Mouse (Mus musculus) midbrain, embryonic 14.5 days (tissue): ENCODE data around the gene Zmat5. TPM values are rescaled to one million over a fixed set of nuclear protein-coding genes. Genes with fewer than 3 reads are reported as not detected.

ENCODE experiments used
- ATAC-seq: fragments of 200-750 bp; cut with Nextera tagmentation; 2 replicates; pipeline ENCODE4 v1.8.0; 2017; ENCODE audit warnings: moderate number of reproducible peaks, moderate library complexity; ENCODE audit not compliant: low FRiP score, low TSS enrichment
- DNase-seq: peaks from one replicate; pipeline ENCODE4 v3.0.0-alpha.2; 2015
- H3K27ac ChIP-seq: fragments of 300-500 bp; sonication (generic); replicated peaks from 2 replicates; pipeline ENCODE4 v1.5.1; 2014; ENCODE audit warnings: mild to moderate bottlenecking, low read depth, low read length, moderate library complexity
- H3K27me3 ChIP-seq: fragments of 300-500 bp; sonication (generic); 2 replicates; pipeline ENCODE4 v1.6.1; 2014; ENCODE audit warnings: low read length, control low read depth, mixed read lengths; ENCODE audit not compliant: control insufficient read depth, insufficient read depth
- H3K36me3 ChIP-seq: fragments of 300-500 bp; sonication (generic); 2 replicates; pipeline ENCODE4 v1.6.1; 2014; ENCODE audit warnings: low read length, control low read depth; ENCODE audit not compliant: control insufficient read depth, insufficient read depth
- H3K4me1 ChIP-seq: fragments of 300-500 bp; sonication (generic); 2 replicates; pipeline ENCODE4 v1.6.1; 2014; ENCODE audit warnings: mild to moderate bottlenecking, antibody characterized with exemption, low read length, control low read depth; ENCODE audit not compliant: control insufficient read depth, insufficient read depth
- H3K4me2 ChIP-seq: fragments of 300-500 bp; sonication (generic); 2 replicates; pipeline ENCODE4 v1.6.1; 2014; ENCODE audit warnings: mild to moderate bottlenecking, low read length, moderate library complexity
- H3K4me3 ChIP-seq: fragments of 300-500 bp; sonication (generic); replicated peaks from 2 replicates; pipeline ENCODE4 v1.5.1; 2014; ENCODE audit warnings: low read depth, low read length
- H3K9ac ChIP-seq: fragments of 300-500 bp; sonication (generic); replicated peaks from 2 replicates; pipeline ENCODE4 v1.6.1; 2014; ENCODE audit warnings: mild to moderate bottlenecking, low read length, moderate library complexity
- H3K9me3 ChIP-seq: fragments of 300-500 bp; sonication (generic); 2 replicates; pipeline ENCODE4 v1.6.1; 2016; ENCODE audit warnings: low read length, control low read depth, mixed read lengths; ENCODE audit not compliant: control insufficient read depth
- WGBS: fragments of 180-500 bp; shearing (Covaris S2); extraction: QIAGEN DNeasy Blood & Tissue Kit; methylation state at CpG from one replicate; pipeline ENCODE4 v1.1.7; 2014; 5-methylcytosine and 5-hydroxymethylcytosine counted together
- polyA plus RNA-seq: library from polyadenylated mRNA; unstranded; fragments of >200 nt; fragmentation: Nextera tagmentation; extraction: Ambion mirVana; gene quantifications from 2 replicates; pipeline ENCODE4 v1.2.1, GENCODE M21; 2014

Gene Zmat5
- polyA plus RNA-seq, 1 experiment from 2014 or later, result 60.0 TPM

DNA sequence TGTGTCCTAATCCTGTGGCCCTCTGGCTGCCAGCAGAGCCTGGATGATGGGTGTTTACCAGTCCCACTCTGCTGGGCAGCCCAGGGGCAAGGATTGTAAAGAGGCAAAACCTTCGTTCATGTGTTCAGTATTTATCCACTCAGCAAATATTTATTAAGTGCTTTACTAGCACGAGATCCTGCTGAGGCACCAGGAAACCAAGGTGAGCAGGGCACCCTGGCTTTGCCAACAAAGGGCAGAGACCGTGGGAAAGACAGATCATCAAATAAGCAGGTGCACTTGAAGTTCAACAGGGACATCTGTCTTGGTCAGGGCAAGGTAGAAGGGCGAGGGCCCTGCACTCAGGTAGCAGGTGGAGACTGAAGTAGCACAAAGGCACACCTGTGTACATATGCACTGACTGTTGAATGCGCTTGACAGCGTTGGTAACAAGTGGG lies 29.3 kb upstream of the Zmat5 start:
- Histone ChIP-seq H3K36me3 (peaks cover 70% of the 10 kb centered on the region), H3K4me2 (no peak overlapping the region), H3K4me3 (no peak overlapping the region), H3K4me1 (no peaks in the 10 kb centered on the region), H3K9ac (no peak overlapping the region), H3K9me3 (no peaks in the 10 kb centered on the region), H3K27me3 (no peaks in the 10 kb centered on the region), H3K27ac (no peak overlapping the region)
- 93% methylated on average over 6 of the region's 6 CpGs for WGBS
- no peak for ATAC-seq
- DNase-seq, result no peak

DNA sequence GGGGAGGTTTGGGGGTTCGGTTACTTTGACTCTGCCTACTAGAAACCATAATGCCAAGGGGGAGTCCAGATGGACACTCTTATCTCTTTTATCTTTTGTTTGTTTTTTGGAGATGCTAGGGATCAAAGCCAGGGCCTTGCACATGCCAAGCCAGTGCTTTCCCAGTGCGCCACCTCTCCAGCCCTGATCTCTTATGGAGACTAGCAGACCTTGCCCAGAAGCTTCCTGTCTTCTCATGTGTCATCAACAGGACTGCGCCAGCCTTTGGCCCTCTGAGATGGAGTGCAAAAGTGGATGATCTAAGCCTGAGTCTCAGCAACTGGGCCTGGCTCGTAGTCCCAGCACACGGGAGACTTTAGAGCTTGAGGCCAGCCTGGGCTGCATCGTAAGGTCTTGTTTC lies 28.8 kb upstream of the Zmat5 start:
- Histone ChIP-seq H3K27ac (no peak overlapping the region), H3K9me3 (no peaks in the 10 kb centered on the region), H3K4me3 (no peak overlapping the region), H3K27me3 (no peaks in the 10 kb centered on the region), H3K4me1 (no peaks in the 10 kb centered on the region), H3K9ac (no peak overlapping the region), H3K36me3 (peaks cover 67% of the 10 kb centered on the region), H3K4me2 (no peak overlapping the region)
- ATAC-seq (no peak), DNase-seq (no peak)
- WGBS, result 93% methylated on average over 6 of the region's 6 CpGs

DNA sequence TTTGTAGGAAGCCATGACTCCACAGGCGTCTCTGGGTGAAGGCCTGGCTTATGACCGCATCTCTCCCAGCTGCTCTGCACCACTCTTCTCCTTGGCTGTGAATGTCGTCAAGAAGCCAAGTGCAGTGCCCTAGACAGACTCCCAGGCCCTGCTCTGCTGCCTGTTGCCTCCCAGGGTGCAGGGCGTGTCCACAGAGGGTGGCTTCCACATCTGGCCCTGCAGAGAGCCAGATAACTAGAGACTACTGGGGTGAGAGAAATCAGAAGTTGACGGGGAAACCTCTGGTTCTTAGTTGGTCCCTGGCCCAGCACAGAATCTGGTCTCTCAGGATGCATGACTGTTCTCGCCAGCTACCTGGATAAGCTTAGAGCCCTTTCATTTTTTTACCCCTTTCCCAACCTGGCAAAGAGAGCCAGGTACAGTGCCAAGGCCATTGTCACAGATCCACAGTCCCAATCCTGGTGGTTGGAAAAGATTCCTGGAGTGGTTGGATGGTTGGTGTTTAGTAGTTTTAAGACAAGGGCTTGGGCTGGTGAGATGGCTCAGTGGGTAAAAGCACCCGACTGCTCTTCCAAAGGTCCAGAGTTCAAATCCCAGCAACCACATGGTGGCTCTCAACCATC lies 27.1 kb upstream of the Zmat5 start:
- DNase-seq (no peak), ATAC-seq (no peak)
- no peak overlapping the region for H3K4me3 ChIP-seq
- no peaks in the 10 kb centered on the region for H3K27me3 ChIP-seq
- 94% methylated on average over 7 of the region's 7 CpGs for WGBS
- no peak overlapping the region for H3K27ac ChIP-seq
- H3K4me2 ChIP-seq, result no peak overlapping the region
- peaks cover 77% of the 10 kb centered on the region for H3K36me3 ChIP-seq
- H3K9ac ChIP-seq, result no peak overlapping the region
- H3K9me3 ChIP-seq, result no peaks in the 10 kb centered on the region
- H3K4me1 ChIP-seq, result no peaks in the 10 kb centered on the region

DNA sequence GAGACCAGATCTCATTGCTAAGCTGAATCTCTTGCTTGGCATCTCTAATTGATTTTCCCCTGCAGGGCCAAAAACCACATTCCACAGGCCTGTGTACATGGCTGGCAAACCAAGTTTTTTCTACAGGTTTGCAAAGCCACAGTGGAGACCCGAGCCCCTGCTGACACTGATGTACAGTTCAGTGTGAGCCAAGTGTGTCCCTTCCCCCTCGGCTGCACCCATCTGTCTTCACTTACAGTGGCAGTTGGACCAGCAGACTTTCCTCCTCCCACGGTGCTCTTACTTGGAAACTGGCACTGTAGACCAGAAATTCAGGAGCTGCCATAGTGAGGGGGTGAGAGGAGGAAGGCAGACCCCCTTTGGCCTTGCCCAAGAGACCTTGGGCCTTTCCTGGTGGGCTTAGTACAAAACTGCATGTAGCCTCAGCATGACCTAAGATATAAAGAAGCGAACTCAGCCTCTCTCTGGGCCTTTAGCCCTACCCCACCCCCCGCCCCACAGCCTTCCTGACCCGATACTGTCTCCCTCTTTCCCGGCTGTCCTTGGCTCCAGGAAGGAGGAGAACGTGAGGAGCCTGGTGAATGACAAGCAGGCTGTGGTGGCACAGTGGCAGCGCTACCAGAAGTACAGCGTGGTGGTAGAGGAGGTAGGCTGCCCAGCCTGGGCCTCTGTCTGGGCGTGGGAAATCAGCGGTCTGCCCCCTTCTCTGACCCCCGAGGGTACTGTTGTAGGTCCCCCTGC lies 25.6 kb upstream of the Zmat5 start:
- no peaks in the 10 kb centered on the region for H3K27me3 ChIP-seq
- no peaks in the 10 kb centered on the region for H3K4me1 ChIP-seq
- no peaks in the 10 kb centered on the region for H3K9me3 ChIP-seq
- H3K9ac ChIP-seq, result no peak overlapping the region
- ATAC-seq, result no peak
- H3K4me3 ChIP-seq, result no peak overlapping the region
- peaks cover 78% of the 10 kb centered on the region for H3K36me3 ChIP-seq
- H3K4me2 ChIP-seq, result no peak overlapping the region
- no peak overlapping the region for H3K27ac ChIP-seq
- 88% methylated on average over 13 of the region's 13 CpGs for WGBS
- DNase-seq, result no peak

DNA sequence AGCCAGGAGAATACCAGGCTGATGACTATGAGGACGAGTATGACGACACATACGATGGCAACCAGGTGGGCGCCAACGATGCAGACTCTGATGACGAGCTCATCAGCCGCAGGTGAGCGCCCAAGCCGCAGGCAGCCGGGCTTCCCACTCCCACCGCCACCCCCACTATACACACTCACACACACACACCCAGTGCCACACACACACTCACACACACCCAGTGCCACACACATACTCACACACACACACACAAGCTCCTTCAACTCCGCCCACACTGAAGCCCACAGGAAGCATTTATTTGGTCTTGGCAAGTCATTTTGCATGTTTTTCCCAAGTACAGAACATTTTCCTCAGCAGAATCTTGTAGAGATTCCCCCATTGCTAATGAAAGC lies 25.0 kb upstream of the Zmat5 start:
- no peaks in the 10 kb centered on the region for H3K4me1 ChIP-seq
- no peaks in the 10 kb centered on the region for H3K27me3 ChIP-seq
- ATAC-seq, result no peak
- H3K4me3 ChIP-seq, result no peak overlapping the region
- DNase-seq, result no peak
- H3K27ac ChIP-seq, result no peak overlapping the region
- peaks cover 78% of the 10 kb centered on the region for H3K36me3 ChIP-seq
- WGBS, result 94% methylated on average over 12 of the region's 12 CpGs
- H3K4me2 ChIP-seq, result no peak overlapping the region
- no peaks in the 10 kb centered on the region for H3K9me3 ChIP-seq
- H3K9ac ChIP-seq, result no peak overlapping the region

DNA sequence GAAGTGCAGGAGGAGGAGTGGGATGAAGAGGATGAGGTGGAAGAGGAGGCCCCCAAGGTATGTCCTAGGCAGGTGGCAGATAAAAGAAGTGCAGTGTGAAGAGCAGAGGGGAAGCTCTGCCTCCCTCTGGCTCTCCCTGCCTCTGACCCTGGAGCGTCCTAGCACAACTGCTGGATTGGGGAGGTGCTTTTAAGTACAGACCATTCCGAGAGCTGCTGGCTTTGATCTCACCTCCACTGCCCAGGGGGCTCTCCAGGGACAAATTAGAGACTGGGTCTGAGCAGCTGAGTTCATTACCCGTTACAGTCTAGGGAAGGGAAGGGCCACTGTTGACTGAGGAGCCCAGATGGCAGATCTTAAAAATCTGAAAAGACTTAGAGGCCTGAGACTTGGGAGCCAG lies 24.4 kb upstream of the Zmat5 start:
- no peak overlapping the region for H3K4me3 ChIP-seq
- H3K4me2 ChIP-seq, result no peak overlapping the region
- H3K36me3 ChIP-seq, result peaks cover 74% of the 10 kb centered on the region
- DNase-seq, result no peak
- no peak; the same call in 1 of the 2 replicates for ATAC-seq
- H3K27me3 ChIP-seq, result no peaks in the 10 kb centered on the region
- 45% methylated on average over 3 of the region's 3 CpGs for WGBS
- H3K9me3 ChIP-seq, result no peaks in the 10 kb centered on the region
- no peak overlapping the region for H3K9ac ChIP-seq
- H3K27ac ChIP-seq, result no peak overlapping the region
- H3K4me1 ChIP-seq, result no peaks in the 10 kb centered on the region

DNA sequence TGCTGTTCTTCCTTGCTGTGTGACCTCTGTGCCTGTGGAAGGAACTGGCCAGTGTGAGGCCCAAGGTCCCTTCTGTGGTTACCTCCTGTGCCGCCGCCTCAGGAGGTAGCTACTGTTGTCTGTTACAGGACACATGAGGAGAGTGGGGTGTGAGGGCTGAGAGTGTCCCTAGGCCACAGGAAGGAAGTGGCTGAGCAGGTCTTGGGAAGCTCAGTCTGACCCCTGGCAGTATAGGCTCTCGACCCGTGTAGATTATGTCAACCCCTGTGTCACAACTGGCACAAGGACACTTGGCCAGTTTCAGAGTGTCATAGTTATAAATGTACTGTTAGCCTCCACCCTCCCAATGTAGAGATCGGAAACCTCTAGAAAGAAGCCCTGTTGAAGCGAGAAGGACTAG lies 21.0 kb upstream of the Zmat5 start:
- DNase-seq (no peak), ATAC-seq (no peak)
- WGBS, result 92% methylated on average over 6 of the region's 6 CpGs
- H3K9me3 ChIP-seq, result no peaks in the 10 kb centered on the region
- no peak overlapping the region for H3K27ac ChIP-seq
- peaks cover 52% of the 10 kb centered on the region for H3K36me3 ChIP-seq
- H3K4me3 ChIP-seq, result no peak overlapping the region
- no peaks in the 10 kb centered on the region for H3K4me1 ChIP-seq
- H3K9ac ChIP-seq, result no peak overlapping the region
- H3K27me3 ChIP-seq, result no peaks in the 10 kb centered on the region
- no peak overlapping the region for H3K4me2 ChIP-seq

DNA sequence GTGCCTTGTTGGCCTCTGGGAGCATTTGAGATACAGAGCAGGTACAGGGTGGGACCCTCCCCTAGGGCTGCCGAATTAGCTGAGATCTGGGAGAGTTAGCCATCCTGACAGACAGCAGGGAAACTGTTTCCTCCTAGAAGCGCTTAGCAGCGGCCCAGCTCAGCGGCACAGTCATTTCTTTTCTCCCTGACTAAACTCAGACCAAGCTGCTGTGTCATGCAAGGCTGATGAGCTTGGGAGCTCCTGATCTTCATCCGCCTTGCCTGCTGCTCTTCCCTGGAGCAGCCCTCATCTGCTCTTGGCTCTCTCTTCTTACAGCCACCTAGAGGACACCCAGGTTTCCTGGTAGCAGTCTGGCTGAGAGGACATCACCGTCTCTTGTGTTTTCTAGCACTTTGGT lies 20.3 kb upstream of the Zmat5 start:
- ATAC-seq, result no peak
- 80% methylated on average over 6 of the region's 6 CpGs for WGBS
- peaks cover 48% of the 10 kb centered on the region for H3K36me3 ChIP-seq
- no peak overlapping the region for H3K27ac ChIP-seq
- H3K4me1 ChIP-seq, result no peaks in the 10 kb centered on the region
- no peak overlapping the region for H3K4me3 ChIP-seq
- H3K9me3 ChIP-seq, result no peaks in the 10 kb centered on the region
- no peaks in the 10 kb centered on the region for H3K27me3 ChIP-seq
- no peak for DNase-seq
- H3K4me2 ChIP-seq, result no peak overlapping the region
- H3K9ac ChIP-seq, result no peak overlapping the region

DNA sequence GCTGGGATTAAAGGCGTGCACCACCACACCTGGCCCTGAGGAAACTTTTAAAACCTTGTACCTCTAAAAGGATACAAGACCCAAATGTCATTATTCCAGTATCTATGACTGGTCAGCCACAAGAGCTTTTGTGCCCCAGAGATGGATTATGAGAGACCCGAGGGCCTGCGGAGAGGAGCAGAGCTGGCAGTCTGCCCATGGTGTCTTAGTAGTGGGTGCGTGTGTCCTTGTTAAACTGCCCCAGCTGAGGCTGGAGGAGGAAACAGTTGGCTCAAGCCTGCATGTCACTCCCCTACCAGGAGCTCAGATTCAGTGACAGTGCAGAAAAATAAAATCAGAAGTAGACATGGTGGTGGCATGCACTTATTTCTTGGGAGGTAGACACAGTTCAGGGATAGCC lies 19.4 kb upstream of the Zmat5 start:
- Histone ChIP-seq H3K9me3 (no peaks in the 10 kb centered on the region), H3K4me3 (no peak overlapping the region), H3K9ac (no peak overlapping the region), H3K27ac (no peak overlapping the region), H3K27me3 (no peaks in the 10 kb centered on the region), H3K4me2 (no peak overlapping the region), H3K4me1 (no peaks in the 10 kb centered on the region), H3K36me3 (peaks cover 41% of the 10 kb centered on the region)
- DNase-seq (no peak), ATAC-seq (no peak)
- WGBS, result 80% methylated on average over 4 of the region's 4 CpGs
